Mouse (Mus musculus): ENCODE measurements around the gene Otx1.

Gene Otx1

DNA sequence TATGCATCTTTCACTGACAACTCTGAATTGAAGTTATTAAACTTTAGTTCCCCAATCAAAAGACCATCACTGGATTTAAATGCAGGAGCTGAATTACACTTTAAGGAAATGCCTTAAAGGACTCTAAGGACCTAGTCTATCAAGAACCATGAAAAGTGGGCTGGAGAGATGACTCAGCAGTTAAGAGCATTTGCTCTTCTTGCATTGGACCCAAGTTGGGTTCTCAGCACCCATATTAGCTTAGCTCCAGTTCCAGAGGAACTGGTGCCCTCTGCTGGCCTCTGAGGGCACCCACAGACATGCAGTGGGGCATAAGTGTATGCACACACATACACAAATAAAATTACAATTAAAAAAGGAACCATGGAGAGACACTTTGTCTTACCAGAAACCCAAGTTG, 52.6 kb downstream of the Otx1 start:
- no peak for DNase-seq (ENCODE audit: low spot score in 2 of 2)

Data from right cerebral cortex, adult 2 months (tissue).